Mouse (Mus musculus) small intestine, adult 2 months (tissue): ENCODE measurements around the gene Tmeff2. TPM values are rescaled to one million over a fixed set of nuclear protein-coding genes. Genes with fewer than 3 reads are reported as not detected.

ENCODE experiments used
- H3K27ac ChIP-seq: fragments of 200-500 bp; 2 replicates; pipeline ENCODE4 v1.5.1; 2012; ENCODE audit warnings: low read depth, low read length, control low read depth, inconsistent platforms; ENCODE audit not compliant: insufficient read depth
- H3K27me3 ChIP-seq: fragments of 200-500 bp; 2 replicates; pipeline ENCODE4 v1.6.1; 2012; ENCODE audit warnings: mild to moderate bottlenecking, moderate library complexity, low read length, inconsistent platforms; ENCODE audit not compliant: control insufficient read depth, insufficient read depth
- H3K36me3 ChIP-seq: fragments of 200-500 bp; 2 replicates; pipeline ENCODE4 v1.6.1; 2012; ENCODE audit warnings: mild to moderate bottlenecking, low read length, control low read depth, inconsistent platforms; ENCODE audit not compliant: control insufficient read depth, insufficient read depth
- H3K4me1 ChIP-seq: fragments of 200-500 bp; 2 replicates; pipeline ENCODE4 v1.6.1; 2012; ENCODE audit warnings: low read length, inconsistent platforms, mixed read lengths; ENCODE audit not compliant: control insufficient read depth, insufficient read depth, insufficient read length
- H3K4me3 ChIP-seq: fragments of 200-500 bp; 2 replicates; pipeline ENCODE4 v1.5.1; 2012; ENCODE audit warnings: low read depth, mild to moderate bottlenecking, control low read depth, inconsistent platforms, low read length, moderate library complexity
- CTCF ChIP-seq: fragments of 200-500 bp; IDR thresholded peaks from 2 replicates; pipeline ENCODE4 v1.5.1; 2012; ENCODE audit warnings: low read depth, mild to moderate bottlenecking, control low read depth, inconsistent platforms, low read length, moderate library complexity, mixed read lengths; ENCODE audit not compliant: insufficient replicate concordance, insufficient read length; ENCODE audit errors: extremely low read depth
- POLR2A ChIP-seq: fragments of 200-500 bp; IDR thresholded peaks from 2 replicates; pipeline ENCODE4 v1.6.1; 2012; ENCODE audit warnings: low read depth, mild to moderate bottlenecking, control low read depth, inconsistent platforms, low read length, moderate library complexity
- WGBS: fragments of 180-500 bp; shearing (Covaris S2); methylation state at CpG from one replicate; pipeline ENCODE4 v1.1.7; 2018; 5-methylcytosine and 5-hydroxymethylcytosine counted together
- polyA plus RNA-seq: library from polyadenylated mRNA; depleted of rRNA; stranded (reverse); fragments of >200 nt; gene quantifications from 2 replicates; pipeline ENCODE4 v1.2.3, GENCODE M21; 2012

Tmeff2 gene
- polyA plus RNA-seq, 1 experiment: 0.22 TPM

DNA sequence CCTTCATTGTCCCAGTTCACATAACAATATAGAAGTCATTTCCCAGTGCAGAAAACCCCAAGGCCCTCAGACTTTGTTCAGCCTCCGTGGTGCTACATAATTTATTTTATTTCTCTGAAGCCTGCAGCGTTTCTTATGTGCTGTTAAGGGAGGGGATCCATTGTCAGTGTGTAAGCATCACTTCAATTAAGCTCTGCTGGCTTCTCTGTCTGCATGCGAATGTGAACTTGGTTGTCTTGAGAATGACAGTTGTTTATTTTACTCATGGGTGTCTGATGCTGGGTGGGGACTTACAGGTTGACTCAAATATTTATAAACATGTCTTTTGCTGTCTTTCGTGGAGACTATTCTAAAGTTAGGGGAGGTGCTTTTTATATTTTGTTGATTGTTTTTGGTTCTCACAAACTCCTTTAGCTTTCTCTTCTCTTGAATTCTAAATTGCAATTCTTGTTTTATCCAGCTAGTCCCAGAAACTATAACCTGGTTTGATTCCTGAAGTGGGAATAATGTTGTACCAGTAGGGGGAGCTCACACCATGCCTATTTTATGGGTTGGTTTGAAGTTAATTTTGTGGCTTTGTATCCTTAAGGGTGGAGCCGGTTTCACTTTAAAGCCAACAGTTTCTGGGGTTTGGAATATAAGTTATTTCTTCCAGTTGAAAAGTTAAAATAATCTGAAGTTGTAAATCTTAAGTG, 61.7 kb downstream of the Tmeff2 start:
- Histone ChIP-seq H3K27me3 (no peaks in the 10 kb centered on the region), H3K36me3 (no peaks in the 10 kb centered on the region), H3K4me1 (no peaks in the 10 kb centered on the region), H3K4me3 (no peak overlapping the region), H3K27ac (no peak overlapping the region)
- 42% methylated on average over 5 of the region's 5 CpGs for WGBS
- TF ChIP-seq POLR2A (no peak), CTCF (no peak)

- Histone ChIP-seq H3K27me3 (no peaks in the 10 kb centered on the region), H3K27ac (no peak overlapping the region), H3K4me3 (no peak overlapping the region), H3K36me3 (no peaks in the 10 kb centered on the region), H3K4me1 (no peaks in the 10 kb centered on the region)
- 47% methylated on average over 4 of the region's 4 CpGs for WGBS
- TF ChIP-seq CTCF (no peak), POLR2A (no peak)
Measured at GRCm38 (mm10) chr1:50962649-50963000, 62.2 kb downstream of the Tmeff2 start.

DNA sequence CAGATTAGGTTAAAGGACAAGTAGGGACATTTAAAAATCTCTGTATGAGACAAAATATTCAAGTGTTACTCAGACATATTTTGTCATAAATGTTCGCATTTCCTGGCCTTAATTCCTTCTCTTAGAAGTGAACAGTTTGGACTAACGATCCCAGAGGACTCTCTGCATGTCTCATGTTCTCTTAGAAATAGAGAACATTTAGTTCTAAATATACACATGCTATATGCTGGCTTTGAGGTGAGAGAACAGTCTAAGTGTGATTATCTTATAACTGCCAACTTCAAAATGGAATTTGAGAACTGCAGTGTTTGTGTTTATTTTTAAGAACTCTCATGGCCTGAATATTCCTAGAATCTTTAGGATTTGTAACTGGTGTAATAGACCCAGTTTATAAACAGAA, 69.2 kb downstream of the Tmeff2 start:
- Histone ChIP-seq H3K4me1 (no peaks in the 10 kb centered on the region), H3K4me3 (no peak overlapping the region), H3K27ac (no peak overlapping the region), H3K27me3 (no peaks in the 10 kb centered on the region), H3K36me3 (no peaks in the 10 kb centered on the region)
- TF ChIP-seq CTCF (no peak), POLR2A (no peak)
- WGBS: 73% methylated on average over 2 of the region's 2 CpGs

GRCm38 (mm10) chr1:50970853-50971252, 70.4 kb downstream of the Tmeff2 start:
- no peaks in the 10 kb centered on the region for H3K27me3 ChIP-seq

DNA sequence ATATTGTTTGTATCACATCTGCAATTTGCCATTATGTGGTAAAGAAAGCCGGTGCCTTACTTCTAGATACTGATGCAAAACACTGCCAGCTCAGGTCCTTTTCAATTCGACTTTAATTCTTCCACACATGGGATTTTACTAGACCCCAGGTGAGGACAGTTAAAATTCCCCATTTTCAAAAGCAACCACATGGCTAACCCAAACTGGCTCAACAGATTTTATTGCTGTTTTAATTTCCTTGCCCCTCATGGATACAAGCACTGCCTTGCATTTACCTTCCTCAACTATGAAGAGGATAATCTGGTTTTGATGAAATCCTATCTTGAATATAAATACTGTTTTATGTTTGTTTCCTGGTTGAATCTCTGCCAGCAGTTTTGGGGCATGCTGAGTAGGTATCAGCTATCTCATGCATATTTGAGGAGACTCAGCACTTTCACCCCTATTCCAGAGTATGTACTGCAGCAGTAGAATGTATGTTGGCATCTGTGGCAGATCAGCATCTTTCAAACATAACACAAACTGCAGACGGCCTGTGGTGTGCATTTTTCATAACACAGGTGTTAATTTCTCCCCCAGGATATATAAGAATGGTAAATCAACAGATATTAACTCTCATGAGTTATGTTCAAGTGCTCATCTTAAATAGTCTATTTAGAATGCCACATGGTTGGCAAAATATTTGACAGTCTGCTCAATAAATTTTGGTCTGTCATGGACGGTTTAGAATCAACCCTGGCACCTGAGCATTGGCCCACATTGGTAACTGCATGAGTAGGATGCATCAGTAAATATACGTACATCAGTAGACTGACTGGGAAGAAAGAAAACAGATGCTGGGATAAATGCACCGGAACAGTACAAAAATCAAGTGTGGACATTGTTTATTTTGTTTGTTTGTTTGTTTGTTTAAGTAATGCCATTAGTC, 72.3 kb downstream of the Tmeff2 start:
- no peak for TF ChIP-seq POLR2A
- Histone ChIP-seq H3K36me3 (no peaks in the 10 kb centered on the region), H3K4me3 (no peak overlapping the region), H3K27me3 (no peaks in the 10 kb centered on the region), H3K4me1 (no peaks in the 10 kb centered on the region), H3K27ac (no peak overlapping the region)
- WGBS: 79% methylated on average over 6 of the region's 6 CpGs

More at GRCm38 (mm10) chr1:50970853-50971252, 70.4 kb downstream of the Tmeff2 start:
- WGBS: 53% methylated on average over 2 of the region's 2 CpGs
- no peaks in the 10 kb centered on the region for H3K4me1 ChIP-seq
- TF ChIP-seq CTCF (no peak), POLR2A (no peak)
- H3K4me3 ChIP-seq: no peak overlapping the region
- H3K27ac ChIP-seq: no peak overlapping the region
- H3K36me3 ChIP-seq: no peaks in the 10 kb centered on the region

- no peaks in the 10 kb centered on the region for H3K4me1 ChIP-seq
- H3K36me3 ChIP-seq: no peaks in the 10 kb centered on the region
- 77% methylated on average over 4 of the region's 4 CpGs for WGBS
- TF ChIP-seq POLR2A: no peak
- H3K27me3 ChIP-seq: no peaks in the 10 kb centered on the region
- H3K27ac ChIP-seq: no peak overlapping the region
- no peak overlapping the region for H3K4me3 ChIP-seq
Measured at GRCm38 (mm10) chr1:50979358-50980081, 79.1 kb downstream of the Tmeff2 start.

GRCm38 (mm10) chr1:50980591-50980990, 80.1 kb downstream of the Tmeff2 start:
- 65% methylated on average over 4 of the region's 4 CpGs for WGBS

More at GRCm38 (mm10) chr1:50980591-50980990, 80.1 kb downstream of the Tmeff2 start:
- TF ChIP-seq CTCF (no peak), POLR2A (no peak)
- Histone ChIP-seq H3K4me1 (no peaks in the 10 kb centered on the region), H3K36me3 (no peaks in the 10 kb centered on the region), H3K27ac (no peak overlapping the region), H3K4me3 (no peak overlapping the region), H3K27me3 (no peaks in the 10 kb centered on the region)
